Mouse (Mus musculus) heart, postnatal 4 days (tissue): ENCODE measurements at regions not wholly inside any gene's neighbourhood (a gene's known extent, or its start where the extent isn't known, plus 50 kb on each side); places are given as distances from the start of the nearest gene placed in this dataset.

Source experiments
- DNase-seq: peaks from one replicate; pipeline ENCODE4 v3.0.0; 2021

DNA sequence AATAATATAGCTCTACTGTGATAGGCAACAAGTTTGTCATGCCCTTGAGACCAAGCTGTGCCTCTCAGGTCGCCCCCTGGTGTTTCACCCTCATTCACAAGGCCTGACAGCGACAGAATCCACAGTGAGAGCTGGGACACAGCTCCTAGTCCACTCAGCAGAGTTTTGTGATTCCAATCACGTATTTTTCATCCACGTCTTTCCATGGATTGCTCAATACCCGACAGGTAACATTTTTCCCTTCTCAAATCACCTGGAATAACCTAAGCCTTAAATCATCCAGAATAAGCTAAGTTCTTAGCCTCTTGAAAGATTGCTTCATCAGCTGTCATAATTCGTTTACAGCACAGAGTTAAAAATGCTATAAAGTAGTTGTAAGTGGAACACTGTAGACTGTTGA lies 211.3 kb downstream of the Ccdc91 start:
- DNase-seq, result peak; percentile 5

DNA sequence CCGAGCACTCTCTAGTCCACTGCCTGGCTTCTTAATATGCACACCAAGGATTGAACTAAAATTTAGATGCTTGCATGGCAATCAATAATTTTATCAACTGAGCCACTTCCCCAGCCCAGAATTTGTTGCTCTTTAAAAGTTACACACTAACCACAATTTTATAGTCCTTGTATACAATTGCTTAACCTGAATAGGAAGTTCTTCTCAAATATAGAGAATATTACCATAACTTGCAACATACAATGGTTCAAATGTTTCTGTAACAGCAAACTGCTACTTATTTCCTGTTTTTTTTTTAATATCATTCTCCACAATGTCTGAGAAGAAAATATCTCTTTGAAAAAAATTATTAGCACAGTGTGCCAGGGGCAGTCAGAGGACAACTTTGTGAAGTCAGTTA lies 222.6 kb downstream of the Ccdc91 start:
- no peak for DNase-seq

DNA sequence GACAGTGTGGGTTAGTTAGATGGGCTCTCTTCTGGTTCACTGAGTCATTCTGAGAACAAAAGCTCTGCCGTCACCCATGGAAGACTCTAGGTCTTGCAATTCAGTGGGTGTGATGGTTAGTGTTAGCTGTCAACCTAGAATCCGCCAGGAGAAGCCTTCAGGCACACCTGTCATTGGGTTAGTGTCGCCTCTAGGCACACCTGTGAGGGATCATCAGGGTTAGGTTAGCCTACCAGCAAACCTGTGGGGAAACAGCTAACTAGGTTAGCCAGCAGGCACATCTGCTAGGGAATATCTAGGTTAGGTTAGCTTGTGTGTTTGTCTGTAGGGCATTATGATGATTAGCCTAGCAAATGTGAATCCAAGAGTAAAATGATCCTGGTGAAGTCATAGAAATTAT lies 223.8 kb downstream of the Ccdc91 start:
- no peak for DNase-seq

DNA sequence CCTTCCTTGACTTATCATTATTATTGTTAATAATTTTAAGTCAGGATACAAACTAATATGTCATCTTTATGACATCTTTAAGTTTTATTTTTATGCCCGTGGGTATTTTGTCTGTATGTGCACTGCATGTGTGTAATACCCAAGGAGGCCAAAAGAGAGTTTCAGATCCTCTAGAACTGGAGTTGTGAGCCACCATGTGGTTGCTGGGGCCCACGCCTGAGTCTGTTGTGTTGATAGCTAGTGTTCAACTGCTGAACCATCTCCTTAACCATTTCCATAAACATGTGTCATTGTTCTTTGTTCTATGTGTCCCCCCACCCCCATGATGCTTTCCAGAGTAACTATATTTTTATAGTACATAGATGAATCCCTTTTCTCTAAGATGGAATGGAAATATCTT lies 225.0 kb downstream of the Ccdc91 start:
- DNase-seq, result no peak

DNA sequence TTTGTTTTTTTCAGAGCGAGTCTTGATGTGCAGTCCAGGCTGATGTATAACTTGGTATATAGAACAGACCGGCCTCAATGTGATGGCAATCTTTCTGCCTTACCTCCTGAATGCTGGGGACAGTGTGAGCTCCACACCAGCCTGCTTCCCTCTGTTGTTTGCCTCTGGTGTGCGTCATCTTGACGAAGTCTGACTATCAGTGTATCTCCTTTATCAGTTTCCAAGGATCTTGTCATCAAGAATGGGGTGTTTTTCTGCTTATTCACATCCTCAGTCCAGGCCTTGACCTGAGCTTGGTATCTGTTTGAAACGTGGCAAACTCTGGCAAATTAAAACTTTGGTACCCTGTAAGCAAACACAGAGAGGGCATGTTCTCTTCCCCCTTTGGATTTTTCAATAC lies 226.3 kb downstream of the Ccdc91 start:
- DNase-seq, result no peak

DNA sequence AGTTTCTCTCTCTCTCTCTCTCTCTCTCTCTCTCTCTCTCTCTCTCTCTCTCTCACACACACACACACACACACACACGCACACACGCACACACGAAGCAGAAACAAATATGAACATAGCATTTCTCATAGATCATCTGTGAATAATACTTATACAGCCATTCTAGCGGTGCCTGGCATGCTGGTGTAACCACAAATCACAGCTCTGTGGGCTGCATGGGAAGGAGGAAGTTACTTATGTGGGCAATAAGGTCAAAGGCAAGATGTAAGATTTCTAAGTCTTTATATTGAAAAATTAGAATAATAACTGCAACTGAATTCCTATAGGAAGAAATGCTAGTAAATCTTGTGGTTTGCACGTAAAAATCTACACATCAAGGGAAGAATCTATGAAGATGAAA lies 228.7 kb downstream of the Ccdc91 start:
- no peak for DNase-seq

DNA sequence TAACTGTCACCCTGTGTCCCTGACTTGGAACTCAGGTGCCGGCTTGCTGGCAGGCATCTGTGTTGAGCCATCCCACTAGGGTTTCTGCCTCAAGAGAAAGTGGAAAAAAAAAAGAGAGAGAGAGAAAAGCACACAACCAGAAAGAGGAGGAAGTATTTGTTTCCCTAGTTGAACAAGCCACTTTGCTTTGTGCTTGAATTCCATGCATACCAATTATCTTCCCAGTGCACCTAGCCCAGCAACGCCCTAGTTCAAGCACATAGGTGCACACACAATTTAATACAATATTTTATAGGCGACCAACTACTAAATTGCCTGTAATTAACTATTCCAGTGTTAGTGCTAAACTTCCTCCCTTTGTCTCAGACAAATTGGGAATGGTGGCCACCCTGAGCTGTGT lies 230.3 kb downstream of the Ccdc91 start:
- no peak for DNase-seq

DNA sequence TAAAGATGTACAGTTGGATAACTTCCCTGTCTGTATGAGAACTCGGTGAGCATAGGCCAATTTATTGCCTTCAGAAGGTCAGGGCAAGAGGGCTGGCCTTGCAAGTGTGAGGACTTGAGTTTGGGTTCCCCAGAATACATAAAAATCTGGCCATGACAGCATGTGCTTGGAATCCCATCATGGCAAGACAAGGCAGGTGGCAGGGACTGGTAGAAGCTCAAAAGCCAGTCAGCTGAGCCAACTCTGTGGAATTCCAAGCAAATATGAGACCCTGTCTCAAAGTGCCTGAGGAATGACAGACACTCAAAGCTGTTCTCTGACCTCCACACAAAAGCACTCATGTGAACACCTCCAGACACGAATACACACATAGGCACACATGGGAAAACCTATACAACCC lies 231.1 kb downstream of the Ccdc91 start:
- DNase-seq, result no peak

DNA sequence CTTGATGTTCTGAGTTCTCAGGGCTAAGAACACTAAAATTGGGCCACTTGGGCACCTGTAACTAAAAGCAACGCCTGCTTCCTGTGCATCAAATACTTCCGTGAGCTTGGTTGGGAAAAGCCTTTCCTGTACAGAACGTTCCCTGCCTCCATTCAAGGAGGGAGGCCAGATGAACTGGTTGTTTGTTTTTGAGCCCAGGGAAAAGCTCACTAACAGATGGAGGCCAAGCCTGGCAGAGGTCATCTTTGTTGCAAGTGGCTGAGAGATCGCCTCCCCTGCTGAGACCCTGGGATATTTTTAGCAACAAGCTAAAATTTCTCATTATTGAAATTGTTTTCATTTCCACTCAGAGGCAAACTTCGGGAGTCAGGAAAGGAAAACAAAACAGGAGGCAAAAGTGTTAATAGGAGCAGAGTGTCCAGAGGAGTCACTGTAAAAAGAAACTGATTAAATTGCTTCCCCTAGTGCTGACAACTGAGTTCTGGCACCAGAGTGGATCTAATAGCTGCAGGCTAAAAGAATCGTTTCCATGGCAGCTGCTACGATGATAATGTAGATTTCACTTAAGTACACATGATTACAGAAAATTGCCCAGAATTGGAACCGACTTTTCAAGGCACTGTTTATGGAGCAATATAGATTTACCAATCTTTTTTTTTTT lies 242.6 kb downstream of the Ccdc91 start:
- DNase-seq, result no peak

DNA sequence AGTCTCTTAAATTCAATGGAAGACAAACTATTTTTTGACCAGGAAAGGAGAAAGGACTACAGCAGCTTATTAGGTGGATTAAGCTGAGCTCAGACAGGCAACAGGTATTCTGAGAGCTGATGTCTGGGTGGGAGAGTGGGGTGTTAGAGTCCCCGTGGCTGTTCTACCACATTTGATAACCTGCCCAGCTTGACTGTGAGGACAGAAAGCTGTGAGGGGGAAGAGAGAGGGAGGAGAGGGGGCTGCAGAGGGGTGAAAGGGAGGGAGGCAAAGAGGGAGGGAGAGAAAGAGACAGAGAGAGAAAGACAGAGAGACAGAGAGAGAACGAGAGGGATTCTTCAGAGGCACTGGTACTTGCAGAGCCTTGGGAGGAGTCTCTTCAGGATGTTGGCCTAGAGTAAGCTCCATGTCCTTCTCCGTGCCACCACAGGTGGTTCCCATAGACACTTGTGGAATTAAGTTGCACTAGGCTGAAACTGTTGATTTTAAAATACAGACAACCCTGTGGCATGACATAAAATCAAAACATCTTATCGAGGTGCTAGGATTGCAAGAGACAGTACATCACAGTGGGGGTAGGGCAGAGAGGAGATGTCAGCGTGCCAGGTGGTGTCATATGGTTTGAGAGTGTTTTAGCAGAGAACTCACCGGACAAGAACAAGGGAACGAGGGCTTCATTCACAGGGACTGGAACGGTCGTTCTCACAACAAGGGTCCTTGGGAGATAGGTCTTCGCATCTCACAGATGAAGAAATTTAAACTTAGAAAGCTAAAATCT lies 243.3 kb downstream of the Ccdc91 start:
- no peak for DNase-seq

DNA sequence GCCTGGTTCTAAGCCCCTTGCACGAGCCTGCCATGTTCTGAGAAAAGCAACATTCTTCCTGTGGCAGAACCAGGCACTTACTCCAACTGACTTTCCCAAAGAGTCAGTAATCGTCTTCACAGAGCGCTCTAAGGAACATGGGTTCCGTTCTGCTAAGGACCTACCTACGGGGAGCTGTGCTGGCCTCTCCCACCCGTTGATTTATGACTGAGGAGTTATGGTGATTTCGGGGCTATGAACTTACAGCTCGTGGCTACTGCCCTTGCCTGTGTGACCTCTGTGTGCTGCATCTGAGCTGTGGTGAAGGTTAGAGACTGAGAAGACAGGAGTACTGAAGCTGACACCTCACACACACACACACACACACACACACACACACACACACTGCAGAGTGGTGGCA lies 243.9 kb downstream of the Ccdc91 start:
- DNase-seq, result no peak

DNA sequence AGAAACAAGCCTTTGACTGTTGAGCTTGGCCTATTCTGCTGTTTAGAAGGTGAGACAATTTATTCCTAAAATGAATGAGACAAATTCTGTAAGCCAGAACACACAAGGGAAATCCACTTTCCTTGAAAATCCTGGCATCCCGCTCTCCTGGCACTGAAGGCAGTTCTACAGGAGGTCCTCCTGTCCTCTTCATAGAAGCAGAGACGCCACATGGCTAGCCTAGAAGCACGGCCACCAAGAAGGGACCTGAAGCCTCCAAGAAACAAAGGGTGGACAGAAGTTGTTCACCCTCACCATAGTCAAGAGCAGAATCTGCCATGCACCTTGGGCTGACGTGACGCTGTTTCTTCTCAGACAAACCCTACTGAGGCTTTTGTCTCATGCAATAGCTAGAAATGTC lies 247.7 kb downstream of the Ccdc91 start:
- no peak for DNase-seq

DNA sequence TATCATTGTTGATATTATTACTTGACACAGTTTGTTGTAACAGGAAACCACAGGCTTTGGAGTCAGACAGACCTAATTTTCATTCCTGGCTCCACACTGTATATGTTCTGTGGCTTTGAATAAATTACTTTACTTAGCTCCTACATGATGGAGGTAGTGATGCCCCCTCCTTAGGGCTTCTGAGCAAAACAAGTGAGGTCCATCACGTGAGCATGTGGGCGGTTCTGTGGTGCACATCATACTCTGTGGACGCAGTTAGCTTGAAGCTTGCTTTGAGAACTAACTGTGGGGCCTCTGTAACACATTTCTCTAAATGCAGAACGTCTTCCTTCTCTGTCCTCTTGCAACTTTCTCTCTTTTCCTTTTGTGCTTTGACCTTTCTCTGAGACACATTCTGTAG lies 251.4 kb downstream of the Ccdc91 start:
- no peak for DNase-seq

DNA sequence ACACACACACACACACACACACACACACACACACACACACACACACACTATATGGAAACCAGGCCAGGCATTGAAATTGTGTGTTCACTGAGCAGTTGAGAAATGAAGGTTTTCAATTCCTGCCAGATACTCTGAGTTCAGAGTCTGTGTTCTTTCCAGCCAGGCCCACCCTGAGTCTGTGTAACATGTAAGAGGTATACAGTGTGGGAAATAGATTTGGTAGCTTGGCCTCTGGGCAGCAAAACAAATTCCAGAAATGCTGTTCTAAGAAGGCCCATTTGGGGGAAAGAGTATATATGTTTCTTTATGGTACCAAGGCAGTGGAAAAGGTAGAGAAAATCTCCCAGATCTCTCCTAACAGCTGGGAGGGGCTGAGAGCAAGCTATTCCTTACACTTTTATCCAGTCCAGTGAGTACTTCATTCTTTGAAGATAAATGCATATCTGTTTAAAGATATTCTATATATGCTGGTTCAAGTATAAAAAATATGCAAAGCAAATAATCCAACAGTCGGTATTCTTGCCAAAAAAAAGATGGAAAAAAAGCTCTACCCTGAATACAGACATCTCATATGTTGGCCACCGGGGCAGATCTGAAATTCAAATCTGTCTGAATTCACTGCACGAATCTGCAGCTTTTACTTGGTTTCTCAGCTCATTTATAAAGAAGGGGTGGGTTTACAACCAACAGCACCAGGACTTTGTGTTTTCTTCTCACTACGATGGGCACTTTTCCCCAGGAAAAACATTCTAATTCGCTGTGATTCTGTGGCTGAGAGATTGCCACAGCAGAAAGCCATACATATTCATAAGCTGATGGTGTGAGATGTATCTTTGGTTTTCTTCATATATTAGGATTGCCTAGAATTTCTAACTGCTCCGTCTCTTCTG lies 252.3 kb downstream of the Ccdc91 start:
- no peak for DNase-seq

DNA sequence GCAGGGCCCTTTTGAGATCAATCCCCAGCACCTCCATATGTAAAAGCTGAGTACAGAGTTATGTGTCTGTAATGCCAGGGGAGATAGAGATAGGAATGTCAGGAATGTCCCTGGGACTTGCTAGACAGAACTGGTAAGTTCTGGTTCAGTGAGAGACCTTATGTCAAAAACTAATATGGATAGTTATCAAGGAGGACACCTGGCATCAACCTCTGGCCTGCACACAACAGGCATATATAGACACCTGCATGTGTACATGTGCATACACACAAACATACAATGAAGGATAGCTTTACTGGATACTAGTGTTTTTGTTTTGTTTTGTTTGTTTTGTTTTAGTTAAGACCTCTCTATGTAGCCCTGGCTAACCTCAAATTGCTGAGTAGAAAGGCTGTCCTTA lies 254.1 kb downstream of the Ccdc91 start:
- no peak for DNase-seq

DNA sequence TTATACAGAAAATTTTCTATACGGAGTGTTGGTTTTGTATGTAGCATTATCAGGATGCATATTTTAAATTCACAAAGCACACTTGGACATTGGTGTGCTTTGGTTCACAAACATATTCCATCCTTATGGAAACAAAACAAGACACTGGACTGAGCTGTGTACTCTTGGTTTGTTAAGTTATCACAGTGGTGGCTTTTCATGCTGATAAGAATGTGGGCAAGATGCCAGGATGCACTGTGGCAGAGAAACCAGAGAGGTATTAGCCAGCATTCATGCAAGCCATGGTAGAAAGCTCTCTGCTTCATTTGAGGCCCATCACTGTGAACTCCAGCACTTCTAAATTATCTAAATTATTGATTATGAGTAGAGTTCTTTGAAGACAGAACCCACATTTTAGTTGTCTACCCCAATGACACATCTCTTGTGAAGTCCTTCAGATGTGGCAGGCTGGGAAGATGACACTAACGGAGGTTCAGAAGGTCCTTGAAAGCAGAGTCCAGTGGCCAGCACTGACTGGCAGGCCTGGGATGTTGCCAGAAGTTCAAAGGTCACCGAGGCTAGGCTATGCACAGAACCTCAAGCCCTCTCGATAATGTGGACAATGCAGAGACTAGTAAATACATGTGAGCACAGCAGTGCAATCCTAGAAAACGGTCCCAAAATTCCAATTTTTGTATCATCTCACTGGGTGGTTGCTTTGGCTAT lies 263.1 kb downstream of the Ccdc91 start:
- peak; percentile 13 for DNase-seq

DNA sequence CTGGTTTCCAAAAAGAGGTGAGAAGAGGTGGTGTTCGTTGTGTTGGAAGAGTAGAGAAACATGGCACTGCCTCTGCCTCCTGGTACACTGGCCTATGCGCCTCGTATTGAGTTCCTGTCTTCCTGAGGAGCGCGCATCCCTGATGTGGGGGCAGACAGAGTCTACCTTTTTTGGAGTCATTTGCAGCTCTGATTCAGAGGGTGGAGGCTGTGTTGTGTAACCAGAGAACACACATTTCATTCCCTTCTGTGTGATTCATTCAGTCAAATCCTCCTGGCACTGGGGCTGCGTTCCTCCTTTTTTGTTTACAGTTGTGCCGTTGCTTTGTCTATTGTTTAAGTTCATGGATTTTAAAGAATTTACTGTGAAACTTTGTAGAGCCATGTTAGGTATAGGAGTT lies 265.8 kb downstream of the Ccdc91 start:
- no peak for DNase-seq

DNA sequence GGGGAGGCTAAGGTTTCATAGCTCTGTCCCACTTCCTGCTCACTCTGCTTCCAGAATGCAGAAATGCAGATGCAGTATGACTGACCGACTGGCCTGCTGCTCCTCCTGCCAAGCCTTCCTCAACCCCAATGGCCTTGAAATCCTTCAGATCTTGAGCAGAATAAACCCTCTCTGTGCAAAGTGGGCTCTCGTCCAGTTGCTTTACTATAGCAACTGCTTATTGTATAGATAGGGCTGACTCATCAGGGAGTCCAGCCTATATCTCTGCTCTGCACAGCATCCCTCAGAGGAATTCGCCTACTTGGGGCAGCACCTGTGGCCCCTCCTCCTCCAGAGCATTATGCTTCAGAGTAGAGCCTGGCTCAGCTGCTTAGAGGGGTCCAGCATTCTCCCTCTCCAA lies 268.5 kb downstream of the Ccdc91 start:
- DNase-seq, result no peak

DNA sequence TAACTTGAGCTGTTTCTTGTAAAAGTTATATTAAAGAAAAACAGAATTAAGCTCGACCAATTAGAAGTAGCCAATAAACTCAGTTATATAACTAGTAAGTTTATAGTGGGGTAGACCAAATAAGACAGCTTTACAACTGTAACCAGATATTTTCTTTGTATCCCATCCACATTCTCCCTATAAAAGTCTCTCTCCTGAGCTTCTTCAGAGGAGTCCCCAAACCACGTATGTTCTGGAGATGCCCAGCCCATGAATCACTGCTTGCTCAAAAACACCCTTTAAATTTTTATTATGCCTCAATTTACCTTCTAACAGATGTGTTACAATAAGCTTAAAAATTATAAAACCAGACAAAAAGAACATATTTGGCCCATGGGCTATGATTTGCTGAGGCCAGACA lies 270.1 kb downstream of the Ccdc91 start:
- DNase-seq, result no peak

DNA sequence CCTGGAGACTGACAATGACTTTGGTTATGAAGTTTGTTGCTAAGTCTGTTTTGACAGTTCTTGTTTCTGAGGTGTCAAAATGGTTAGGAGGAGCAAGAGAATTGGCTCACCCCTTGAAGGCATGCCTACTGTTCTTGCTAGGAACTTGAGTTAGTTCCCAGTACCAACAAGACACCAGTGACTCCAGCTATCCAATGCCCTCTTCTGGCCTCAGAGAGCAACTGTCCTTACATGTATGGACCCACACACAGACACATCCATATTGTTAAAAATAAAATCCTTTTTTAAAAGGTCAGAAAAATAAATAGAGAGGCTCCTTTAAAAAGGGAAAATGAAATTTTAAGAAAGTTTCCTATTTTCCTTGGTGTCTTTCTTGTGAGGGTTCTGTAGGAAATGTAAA lies 272.3 kb downstream of the Ccdc91 start:
- no peak for DNase-seq

DNA sequence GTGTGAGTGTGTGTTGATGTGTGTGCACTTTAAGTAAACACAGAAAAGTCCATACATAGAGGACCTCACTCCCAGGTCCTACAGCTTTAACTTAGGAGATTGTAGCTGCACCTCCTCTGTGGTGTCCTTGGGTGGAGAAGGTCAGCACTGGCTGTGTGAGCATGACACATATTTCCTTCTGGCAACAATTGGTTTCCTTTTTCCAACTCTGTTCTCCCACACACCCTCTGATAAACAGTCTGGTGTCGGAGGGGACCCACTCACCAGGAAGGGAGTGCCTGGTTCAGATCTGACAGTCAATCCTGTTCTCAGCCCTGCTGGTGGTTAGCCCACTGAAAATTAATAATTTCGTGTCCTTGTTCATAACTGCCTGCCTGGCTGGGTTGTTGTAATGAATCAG lies 276.7 kb downstream of the Ccdc91 start:
- DNase-seq, result peak; percentile 16

DNA sequence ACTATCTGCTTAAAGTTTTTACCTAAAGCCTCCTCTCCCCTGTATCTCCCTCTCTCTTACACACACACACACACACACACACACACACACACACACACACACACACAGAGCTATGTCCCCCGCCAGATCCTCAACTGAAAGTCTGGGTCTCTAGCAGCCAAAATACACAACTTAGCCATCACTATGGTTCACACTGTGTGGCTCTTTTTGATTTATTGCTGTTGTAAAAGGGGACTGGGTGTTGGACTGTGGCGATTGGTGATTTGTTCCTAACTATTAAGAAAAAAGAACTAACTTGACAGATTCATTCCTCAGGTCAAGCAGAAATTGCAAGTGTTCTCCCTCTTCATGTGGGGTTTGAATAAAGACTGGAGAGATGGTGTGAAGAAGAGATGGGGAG lies 278.2 kb downstream of the Ccdc91 start:
- no peak for DNase-seq
